Mouse (Mus musculus) lung, postnatal 0 days (tissue): Measurements from ENCODE around the gene Med16.

Experiments used
- CTCF ChIP-seq: IDR thresholded peaks from 2 replicates; pipeline ENCODE4 v1.5.1; 2016; ENCODE audit warnings: antibody characterized with exemption, mild to moderate bottlenecking
- EP300 ChIP-seq: IDR thresholded peaks from 2 replicates; pipeline ENCODE4 v1.6.1; 2016; ENCODE audit warnings: antibody characterized with exemption, mild to moderate bottlenecking, control low read depth

DNA sequence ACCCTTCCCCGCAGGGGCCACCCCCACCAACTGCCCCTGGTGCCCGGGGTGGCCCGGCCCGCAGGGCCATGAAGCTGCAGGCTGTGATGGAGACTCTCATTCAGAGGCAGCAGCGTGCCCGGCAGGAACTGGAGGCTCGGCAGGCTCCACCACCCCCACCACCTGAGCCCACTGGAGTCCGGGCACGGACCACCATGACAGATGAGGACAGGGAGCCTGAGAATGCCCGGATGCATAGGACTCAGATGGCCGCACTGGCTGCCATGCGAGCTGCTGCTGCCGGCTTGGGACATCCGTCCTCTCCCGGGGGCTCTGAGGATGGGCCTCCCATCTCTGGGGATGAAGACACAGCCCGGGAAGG is 22.1 kb upstream of the Med16 start:
- TF ChIP-seq CTCF (no peak), EP300 (no peak)
